Mouse (Mus musculus) intestine, postnatal 0 days (tissue): Measurements from ENCODE around the gene Poc1a. TPM values are rescaled to one million over a fixed set of nuclear protein-coding genes. Genes with fewer than 3 reads are reported as not detected.

Experiments
- ATAC-seq: fragments of 200-750 bp; cut with Nextera tagmentation; 2 replicates; pipeline ENCODE4 v1.8.0; 2017; ENCODE audit warnings: mild to moderate bottlenecking, moderate TSS enrichment, moderate library complexity
- H3K27ac ChIP-seq: fragments of 300-500 bp; sonication (generic); 2 replicates; pipeline ENCODE4 v1.5.1; 2014; ENCODE audit warnings: mild to moderate bottlenecking, low read depth, low read length, moderate library complexity
- H3K27me3 ChIP-seq: fragments of 300-500 bp; sonication (generic); replicated peaks from 2 replicates; pipeline ENCODE4 v1.6.1; 2014; ENCODE audit warnings: low read length, mixed read lengths; ENCODE audit not compliant: control insufficient read depth, insufficient read depth
- H3K36me3 ChIP-seq: fragments of 300-500 bp; sonication (generic); 2 replicates; pipeline ENCODE4 v1.6.1; 2014; ENCODE audit warnings: mild to moderate bottlenecking, moderate library complexity; ENCODE audit not compliant: control insufficient read depth, insufficient read depth
- H3K4me1 ChIP-seq: fragments of 300-500 bp; sonication (generic); replicated peaks from 2 replicates; pipeline ENCODE4 v1.6.1; 2014; ENCODE audit warnings: antibody characterized with exemption, low read length, mixed read lengths; ENCODE audit not compliant: control insufficient read depth, insufficient read depth
- H3K4me2 ChIP-seq: fragments of 300-500 bp; sonication (generic); replicated peaks from 2 replicates; pipeline ENCODE4 v1.6.1; 2014; ENCODE audit warnings: low read depth, mild to moderate bottlenecking, moderate library complexity
- H3K4me3 ChIP-seq: fragments of 300-500 bp; sonication (generic); 2 replicates; pipeline ENCODE4 v1.5.1; 2014; ENCODE audit warnings: low read depth, low read length
- H3K9ac ChIP-seq: fragments of 300-500 bp; sonication (generic); 2 replicates; pipeline ENCODE4 v1.6.1; 2014; ENCODE audit warnings: mild to moderate bottlenecking, low read depth, low read length
- H3K9me3 ChIP-seq: fragments of 300-500 bp; sonication (generic); 2 replicates; pipeline ENCODE4 v1.6.1; 2016; ENCODE audit warnings: mixed run types; ENCODE audit not compliant: control insufficient read depth
- CTCF ChIP-seq: sonication (generic); IDR thresholded peaks from 2 replicates; pipeline ENCODE4 v1.5.1; 2016; ENCODE audit warnings: low read depth, mild to moderate bottlenecking, control low read depth, antibody characterized with exemption, moderate library complexity
- WGBS: fragments of 180-500 bp; shearing (Covaris S2); extraction: QIAGEN DNeasy Blood & Tissue Kit; methylation state at CpG from one replicate; pipeline ENCODE4 v1.1.7; 2014; 5-methylcytosine and 5-hydroxymethylcytosine counted together
- polyA plus RNA-seq: library from polyadenylated mRNA; unstranded; fragments of >200 nt; fragmentation: Nextera tagmentation; extraction: Ambion mirVana; gene quantifications from 2 replicates; pipeline ENCODE4 v1.2.1, GENCODE M21; 2015

Gene Poc1a
- polyA plus RNA-seq, 1 experiment from 2014 or later, result 11.5 TPM

DNA sequence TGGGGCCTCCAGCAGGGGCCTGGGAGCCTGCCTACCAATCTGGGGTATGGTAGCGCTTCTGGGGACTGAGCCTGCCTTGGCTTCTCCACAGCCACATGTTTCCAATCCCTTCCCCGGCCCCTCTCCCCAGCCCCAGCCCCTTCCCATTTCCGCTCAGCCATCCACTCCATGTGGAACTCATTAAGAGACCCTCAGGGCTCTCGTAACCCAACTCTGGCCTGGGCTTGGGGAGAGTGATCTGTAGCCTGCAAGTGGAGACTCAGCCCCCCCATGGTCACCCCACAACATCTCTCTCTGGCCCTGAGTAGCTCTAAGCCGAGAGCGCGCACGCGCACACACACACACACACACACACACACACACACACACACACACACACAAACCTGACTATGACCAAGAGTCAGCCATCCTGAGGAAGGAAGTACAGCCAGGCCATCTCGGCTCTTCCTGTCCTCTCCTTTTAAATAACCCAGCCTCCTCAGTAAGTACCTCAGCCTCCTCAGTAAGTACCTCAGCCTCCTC is 75.5 kb downstream of the Poc1a start:
- Histone ChIP-seq H3K9me3 (no peaks in the 10 kb centered on the region), H3K36me3 (no peaks in the 10 kb centered on the region), H3K4me3 (no peak overlapping the region), H3K27me3 (no peaks in the 10 kb centered on the region), H3K9ac (no peak overlapping the region), H3K27ac (no peak overlapping the region), H3K4me2 (no peak overlapping the region), H3K4me1 (0 out of 2 replicates have a peak, but pooled peaks cover 4% of the 10 kb centered on the region)
- 73% methylated on average over 10 of the region's 10 CpGs for WGBS
- ATAC-seq, result no peak
- no peak for TF ChIP-seq CTCF

DNA sequence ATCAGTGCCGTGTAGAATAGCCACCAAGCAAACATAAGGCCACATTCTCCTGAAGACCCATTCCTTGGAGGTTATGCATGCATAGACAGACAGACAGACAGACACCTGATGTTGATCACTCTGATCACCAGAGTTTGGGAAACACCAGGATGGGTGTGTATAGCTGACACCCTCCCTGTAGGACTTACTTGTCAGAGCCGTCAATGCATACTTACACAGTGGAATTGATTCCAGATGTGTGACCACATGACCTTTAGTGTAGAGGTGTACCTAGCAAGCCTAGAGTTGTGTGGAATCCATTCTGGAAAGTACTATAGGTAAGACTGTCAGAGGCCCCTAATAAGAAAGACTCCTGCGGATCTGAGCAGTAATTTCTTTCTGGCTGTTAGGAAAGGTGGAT is 76.3 kb downstream of the Poc1a start:
- H3K4me3 ChIP-seq, result no peak overlapping the region
- 0 out of 2 replicates have a peak, but pooled peaks cover 4% of the 10 kb centered on the region for H3K4me1 ChIP-seq
- H3K36me3 ChIP-seq, result no peaks in the 10 kb centered on the region
- no peak for ATAC-seq
- H3K27ac ChIP-seq, result no peak overlapping the region
- no peaks in the 10 kb centered on the region for H3K9me3 ChIP-seq
- 78% methylated on average over 3 of the region's 3 CpGs for WGBS
- no peak overlapping the region for H3K4me2 ChIP-seq
- no peaks in the 10 kb centered on the region for H3K27me3 ChIP-seq
- TF ChIP-seq CTCF, result no peak
- no peak overlapping the region for H3K9ac ChIP-seq

DNA sequence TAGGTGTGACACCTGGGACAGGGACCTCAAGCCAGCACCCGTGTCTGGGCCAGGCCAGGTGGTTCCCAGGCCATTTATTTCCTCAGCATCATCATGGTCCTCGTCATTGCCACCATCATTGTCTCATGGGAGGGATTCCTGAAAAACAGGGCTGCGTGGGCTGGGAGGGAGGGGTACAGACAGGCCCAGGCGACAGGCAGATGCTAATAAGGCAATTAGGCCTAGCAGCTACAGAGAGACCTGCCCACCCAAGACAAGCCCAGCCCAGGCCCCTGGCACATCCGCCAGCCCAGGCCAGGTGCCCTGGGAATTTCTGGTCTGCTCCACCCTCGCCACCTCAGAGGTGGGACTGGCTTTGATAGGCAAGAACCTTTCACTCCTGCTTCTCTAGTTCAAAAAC is 78.4 kb downstream of the Poc1a start:
- Histone ChIP-seq H3K27ac (no peak overlapping the region), H3K9me3 (no peaks in the 10 kb centered on the region), H3K27me3 (no peaks in the 10 kb centered on the region), H3K4me1 (0 out of 2 replicates have a peak, but pooled peaks cover 4% of the 10 kb centered on the region), H3K4me3 (no peak overlapping the region), H3K36me3 (no peaks in the 10 kb centered on the region), H3K9ac (no peak overlapping the region), H3K4me2 (no peak overlapping the region)
- WGBS, result 73% methylated on average over 6 of the region's 6 CpGs
- no peak for TF ChIP-seq CTCF
- ATAC-seq, result no peak

DNA sequence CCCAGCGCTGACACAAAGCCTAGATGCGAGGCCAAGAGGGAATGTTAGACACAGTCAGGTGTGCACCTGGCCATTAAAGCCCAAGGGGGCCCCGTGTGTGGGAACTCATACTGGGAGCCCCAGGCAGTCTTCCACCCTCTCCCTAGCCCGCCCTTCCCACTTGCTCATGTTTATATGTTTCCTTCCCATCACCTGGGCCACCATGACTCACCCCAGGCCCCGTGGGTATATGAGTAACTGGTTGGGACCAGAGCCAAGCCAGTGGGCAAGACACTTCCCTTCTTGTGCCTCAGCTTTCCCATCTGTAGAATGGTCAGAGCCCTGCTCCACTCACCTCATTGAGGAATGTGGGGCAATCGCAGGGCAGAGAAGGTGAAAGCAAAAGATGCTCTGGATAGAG is 80.3 kb downstream of the Poc1a start:
- H3K36me3 ChIP-seq, result no peaks in the 10 kb centered on the region
- H3K4me1 ChIP-seq, result 0 out of 2 replicates have a peak, but pooled peaks cover 2% of the 10 kb centered on the region
- ATAC-seq, result peak; percentile 53
- no peak overlapping the region for H3K9ac ChIP-seq
- no peaks in the 10 kb centered on the region for H3K27me3 ChIP-seq
- no peak for TF ChIP-seq CTCF
- H3K4me2 ChIP-seq, result no peak overlapping the region
- no peaks in the 10 kb centered on the region for H3K9me3 ChIP-seq
- no peak overlapping the region for H3K27ac ChIP-seq
- 60% methylated on average over 6 of the region's 6 CpGs for WGBS
- H3K4me3 ChIP-seq, result no peak overlapping the region

DNA sequence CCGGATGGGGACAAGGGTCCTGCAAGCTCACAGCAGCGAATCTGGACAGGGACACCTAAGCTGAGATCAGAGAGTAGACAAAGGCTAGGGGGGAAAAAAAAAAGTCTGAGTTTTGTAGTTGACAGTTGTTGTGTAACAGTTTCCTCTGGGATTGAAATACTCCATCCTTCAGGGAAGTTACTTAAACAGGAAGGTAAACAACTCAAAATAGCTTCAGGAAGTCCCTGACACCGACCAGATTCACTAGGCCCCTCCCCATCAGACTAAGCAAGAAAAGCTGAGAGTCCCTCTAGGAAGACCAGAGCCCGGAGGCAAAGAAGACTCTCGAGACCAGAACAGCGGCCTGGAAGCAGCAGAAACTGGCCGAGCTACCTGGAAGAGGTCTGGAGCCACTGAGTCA is 84.5 kb downstream of the Poc1a start:
- no peak for TF ChIP-seq CTCF
- no peaks in the 10 kb centered on the region for H3K27me3 ChIP-seq
- no peak overlapping the region for H3K27ac ChIP-seq
- no peak overlapping the region for H3K4me2 ChIP-seq
- no peaks in the 10 kb centered on the region for H3K36me3 ChIP-seq
- no peaks in the 10 kb centered on the region for H3K9me3 ChIP-seq
- H3K9ac ChIP-seq, result no peak overlapping the region
- H3K4me1 ChIP-seq, result 0 out of 2 replicates have a peak, but pooled peaks cover 6% of the 10 kb centered on the region
- WGBS, result 70% methylated on average over 7 of the region's 7 CpGs
- no peak for ATAC-seq
- H3K4me3 ChIP-seq, result no peak overlapping the region

DNA sequence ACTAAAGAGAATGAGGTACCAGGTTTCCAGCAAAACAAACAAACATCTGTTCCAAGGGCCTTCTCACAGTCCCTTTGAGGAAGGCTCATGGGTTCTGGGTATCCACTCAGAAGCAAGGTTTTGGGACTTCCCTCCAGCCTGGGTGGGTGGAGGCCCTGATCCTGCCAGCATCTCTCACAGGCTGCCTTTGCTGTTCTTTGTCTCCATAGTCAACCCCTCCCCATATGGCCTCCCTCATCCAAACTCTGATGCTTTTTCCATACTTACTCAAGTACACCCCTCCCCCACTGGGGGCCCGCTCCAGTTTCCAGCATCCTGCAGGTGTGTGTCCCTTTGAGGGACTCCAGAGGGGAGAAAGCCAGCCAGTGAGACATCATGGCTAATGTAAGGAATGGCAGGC is 85.3 kb downstream of the Poc1a start:
- Histone ChIP-seq H3K36me3 (0 out of 2 replicates have a peak, but pooled peaks cover 6% of the 10 kb centered on the region), H3K9me3 (no peaks in the 10 kb centered on the region), H3K4me3 (no peak overlapping the region), H3K27me3 (no peaks in the 10 kb centered on the region), H3K9ac (no peak overlapping the region), H3K4me2 (no peak overlapping the region), H3K27ac (no peak overlapping the region), H3K4me1 (0 out of 2 replicates have a peak, but pooled peaks cover 6% of the 10 kb centered on the region)
- ATAC-seq, result no peak
- WGBS, result 78% methylated on average over 1 of the region's 1 CpGs
- no peak for TF ChIP-seq CTCF
